Mouse (Mus musculus): ENCODE data around the gene Cwc22. TPM values are rescaled to one million over a fixed set of nuclear protein-coding genes. Genes with fewer than 3 reads are reported as not detected.

Cwc22 gene
- total RNA-seq, 2 experiments from 2014 or later = 16.3 to 17.4 TPM

GRCm38 (mm10) chr2:77971361-77971760, 25.2 kb upstream of the Cwc22 start:
- intact Hi-C loops (cut with DNase I) = loop anchor here (1.0 kb wide), 1 partner anchor 8 kb away; no protein-coding TSS in a partner anchor
- DNase-seq = no peak

GRCm38 (mm10) chr2:77970556-77970955, 24.4 kb upstream of the Cwc22 start:
- intact Hi-C loops (cut with DNase I) = no loop called here

GRCm38 (mm10) chr2:77969956-77970355, 23.8 kb upstream of the Cwc22 start:
- intact Hi-C loops (cut with DNase I) = no loop called here

More at GRCm38 (mm10) chr2:77970556-77970955, 24.4 kb upstream of the Cwc22 start:
- no peak for DNase-seq

DNA sequence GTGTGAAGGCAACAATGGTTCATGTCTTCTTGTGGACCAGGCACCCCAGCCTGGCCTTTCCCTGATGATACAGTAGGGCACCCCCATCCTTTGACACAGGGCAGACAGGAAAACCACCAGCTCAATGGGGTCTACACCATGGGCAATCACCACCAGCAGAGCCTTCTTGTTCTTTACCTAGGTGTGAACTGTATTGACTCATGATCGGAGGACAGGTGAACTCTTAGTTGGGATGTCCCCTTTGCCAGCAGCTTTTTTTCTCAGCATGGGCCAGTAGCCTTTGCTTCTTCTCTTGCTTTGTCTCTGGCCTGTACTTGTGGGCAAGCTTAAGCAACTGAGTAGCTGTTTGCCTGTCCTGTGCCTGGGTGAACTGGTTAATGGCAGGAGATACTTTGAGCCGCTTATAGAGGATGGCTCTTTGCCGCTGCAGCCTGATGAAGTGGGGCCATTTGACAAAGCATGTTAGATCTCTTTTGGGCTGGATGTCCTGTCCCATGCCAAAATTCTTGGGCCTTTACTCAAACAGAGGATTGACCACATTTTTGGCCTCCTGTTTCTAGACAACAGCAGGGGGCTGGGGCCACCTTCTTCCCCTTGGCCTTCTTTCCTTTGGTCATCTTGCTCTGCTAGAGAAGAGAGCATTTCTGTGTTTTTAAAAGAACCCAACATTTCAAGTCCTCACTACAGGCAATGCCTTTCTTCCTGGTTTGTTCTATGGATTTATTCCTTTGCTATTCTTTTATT, 16.4 kb upstream of the Cwc22 start:
- no peak for DNase-seq
- intact Hi-C loops (cut with DNase I) = loop anchor here (1.0 kb wide), 1 partner anchor 9 kb away; no protein-coding TSS in a partner anchor

More at GRCm38 (mm10) chr2:77969956-77970355, 23.8 kb upstream of the Cwc22 start:
- no peak for DNase-seq

GRCm38 (mm10) chr2:77961256-77961655, 15.1 kb upstream of the Cwc22 start:
- DNase-seq = no peak

DNA sequence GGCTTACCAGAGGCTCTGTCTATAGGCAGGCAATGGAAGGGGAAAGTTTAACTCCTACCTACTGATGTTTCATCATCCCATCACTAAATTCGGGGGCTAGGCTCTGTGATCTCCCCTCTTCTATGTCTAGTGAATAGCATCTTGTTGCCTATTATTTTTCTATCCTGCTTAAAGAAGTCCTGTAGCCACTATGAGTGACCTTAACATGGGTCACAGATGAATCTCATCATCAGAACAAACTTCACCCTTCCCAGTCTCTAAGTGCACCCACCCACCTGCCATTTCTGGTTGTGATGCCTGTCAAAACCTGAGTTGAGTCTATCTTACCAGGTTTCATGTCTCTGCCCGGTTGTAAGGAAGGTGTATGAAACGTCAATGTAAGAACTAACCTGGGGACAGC, 14.5 kb upstream of the Cwc22 start:
- no peak for DNase-seq
- intact Hi-C loops (cut with DNase I) = no loop called here

More at GRCm38 (mm10) chr2:77961256-77961655, 15.1 kb upstream of the Cwc22 start:
- intact Hi-C loops (cut with DNase I) = no loop called here

- intact Hi-C loops (cut with DNase I) = no loop called here
- no peak for DNase-seq
Measured at GRCm38 (mm10) chr2:77959341-77959740, 13.2 kb upstream of the Cwc22 start.

GRCm38 (mm10) chr2:77951415-77951913, 5.3 kb upstream of the Cwc22 start:
- intact Hi-C loops (cut with DNase I) = no loop called here

DNA sequence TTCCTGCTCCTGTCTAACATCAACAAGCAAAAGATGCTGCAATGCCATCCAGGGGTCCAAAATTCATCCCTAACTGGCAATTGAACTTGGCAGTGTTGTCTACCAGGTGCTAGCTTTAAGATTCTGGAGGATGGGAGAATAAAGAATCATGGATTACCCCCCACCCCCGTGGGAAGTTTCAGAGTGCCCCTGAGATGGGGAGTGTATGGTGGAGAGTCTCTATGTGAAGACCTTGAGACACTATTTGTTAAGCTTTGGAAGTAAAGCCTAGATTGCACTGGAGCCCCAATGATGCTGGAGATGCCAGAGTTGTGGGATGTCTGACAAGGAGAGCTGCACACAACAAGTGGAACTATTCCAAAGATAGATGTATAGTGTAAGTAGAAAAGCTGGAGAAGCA, 3.9 kb upstream of the Cwc22 start:
- no peak for DNase-seq
- intact Hi-C loops (cut with DNase I) = no loop called here

More at GRCm38 (mm10) chr2:77951415-77951913, 5.3 kb upstream of the Cwc22 start:
- no peak for DNase-seq

DNA sequence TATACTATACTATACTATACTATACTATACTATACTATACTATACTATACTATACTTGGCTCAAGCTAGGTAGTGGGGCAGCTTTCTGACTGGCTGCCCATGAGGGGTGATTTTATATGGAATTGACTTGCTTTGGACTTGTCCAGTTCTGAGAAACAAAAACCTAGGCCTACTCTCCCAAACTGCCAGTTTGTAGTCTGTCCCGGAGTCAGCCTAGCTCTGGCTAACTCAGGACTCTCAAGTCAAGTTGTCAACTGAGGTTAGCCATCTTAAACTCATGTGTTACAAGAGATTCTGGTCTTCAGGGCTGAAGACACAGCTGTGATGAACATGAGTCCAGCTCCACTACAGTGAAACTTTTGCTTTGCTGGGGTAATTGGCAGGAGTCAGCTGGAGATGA, 3.3 kb upstream of the Cwc22 start:
- DNase-seq = no peak
- intact Hi-C loops (cut with DNase I) = no loop called here

DNA sequence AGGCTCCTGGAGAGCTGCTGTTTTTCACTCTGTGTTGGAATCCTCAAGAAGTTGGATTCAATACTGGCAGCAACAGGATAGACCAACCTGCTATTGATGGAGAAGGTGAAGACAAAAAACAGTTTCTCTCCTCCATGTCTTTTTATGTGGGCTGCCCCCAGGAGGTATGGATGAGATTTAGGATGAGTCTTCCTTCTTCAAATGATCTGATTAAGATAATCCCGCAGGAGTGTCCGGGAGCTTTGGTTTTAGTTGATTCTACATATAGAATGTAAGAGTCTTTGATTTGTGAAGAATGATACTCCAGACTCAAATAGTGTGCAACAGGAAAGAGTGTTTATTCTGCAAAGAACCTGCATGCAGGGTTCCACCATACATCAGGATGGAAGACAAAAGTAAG, 2.7 kb upstream of the Cwc22 start:
- no peak for DNase-seq
- intact Hi-C loops (cut with DNase I) = no loop called here

- no peak for DNase-seq
- intact Hi-C loops (cut with DNase I) = no loop called here
Measured at GRCm38 (mm10) chr2:77948126-77948525, 2.0 kb upstream of the Cwc22 start.

GRCm38 (mm10) chr2:77947161-77947870, 1.1 kb upstream of the Cwc22 start:
- intact Hi-C loops (cut with DNase I) = no loop called here
- no peak for DNase-seq

DNA sequence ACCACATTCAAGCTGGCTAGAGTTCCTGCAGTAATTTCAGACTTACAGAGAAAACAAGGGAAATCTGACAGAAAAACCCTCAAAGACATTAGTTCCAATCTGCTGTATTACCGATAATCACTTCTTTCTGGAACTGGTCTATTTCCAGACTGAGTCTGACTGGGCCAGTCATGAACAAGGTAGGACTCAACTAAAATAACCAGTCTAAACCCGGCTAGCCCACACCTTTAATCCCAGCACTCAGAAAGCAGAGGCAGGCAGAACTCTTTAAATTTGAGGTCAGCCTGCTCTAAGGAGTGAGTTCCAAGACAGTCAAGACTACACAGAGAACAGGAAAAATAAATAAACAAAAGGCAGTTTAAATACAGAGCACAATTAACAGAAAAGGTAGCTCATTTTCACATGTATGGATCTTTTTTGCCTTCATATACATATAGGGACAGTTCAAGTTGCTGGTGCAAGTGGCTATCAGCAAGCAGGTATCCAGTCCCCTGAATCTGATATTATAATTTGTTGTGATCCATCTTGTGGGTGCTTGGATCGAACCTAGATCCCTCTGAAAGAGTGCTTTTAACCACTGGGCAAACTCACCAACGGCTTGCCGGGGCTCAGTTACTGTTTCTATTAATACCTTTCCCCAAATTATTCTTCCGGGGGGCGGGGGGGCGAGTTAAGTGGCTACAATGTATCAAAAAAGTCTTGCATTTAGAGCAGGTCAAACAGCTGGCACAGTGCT, 1.1 kb downstream of the Cwc22 start:
- intact Hi-C loops (cut with DNase I) = no loop called here

GRCm38 (mm10) chr2:77944281-77944680, 1.9 kb downstream of the Cwc22 start:
- intact Hi-C loops (cut with DNase I) = no loop called here
- no peak for DNase-seq

More for the DNA sequence above, 1.1 kb downstream of the Cwc22 start:
- no peak for DNase-seq

DNA sequence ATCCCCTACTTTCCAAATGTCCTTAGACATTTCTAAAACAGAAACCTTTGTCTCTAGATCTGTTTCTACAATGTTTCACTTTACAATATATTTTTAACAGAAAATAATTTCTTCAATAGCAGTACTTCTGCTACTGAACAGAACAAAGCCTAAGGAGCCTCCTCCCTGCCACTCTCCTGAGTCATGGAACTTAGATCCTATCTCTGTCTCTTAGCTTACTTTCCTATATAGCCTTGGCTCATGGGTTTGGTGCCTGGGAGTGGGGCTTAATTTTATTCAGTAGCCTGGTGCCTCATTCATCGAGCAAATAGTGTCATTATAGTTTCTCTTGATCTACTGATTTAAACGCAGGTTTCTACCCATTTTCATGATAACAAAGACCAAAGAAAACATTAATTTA, 4.2 kb downstream of the Cwc22 start:
- intact Hi-C loops (cut with DNase I) = no loop called here
- no peak for DNase-seq

- no peak for DNase-seq
- intact Hi-C loops (cut with DNase I) = no loop called here
Measured at GRCm38 (mm10) chr2:77938317-77938716, 7.9 kb downstream of the Cwc22 start.

GRCm38 (mm10) chr2:77937818-77938217, 8.4 kb downstream of the Cwc22 start:
- intact Hi-C loops (cut with DNase I) = no loop called here
- no peak for DNase-seq

GRCm38 (mm10) chr2:77934138-77934537, 12.0 kb downstream of the Cwc22 start:
- intact Hi-C loops (cut with DNase I) = no loop called here

GRCm38 (mm10) chr2:77933630-77934029, 12.5 kb downstream of the Cwc22 start:
- no peak for DNase-seq
- intact Hi-C loops (cut with DNase I) = no loop called here

More at GRCm38 (mm10) chr2:77934138-77934537, 12.0 kb downstream of the Cwc22 start:
- DNase-seq = no peak

GRCm38 (mm10) chr2:77931958-77932357, 14.2 kb downstream of the Cwc22 start:
- no peak for DNase-seq
- intact Hi-C loops (cut with DNase I) = no loop called here

Measured in heart, postnatal 36 days (tissue).